In the genomic region with DNA sequence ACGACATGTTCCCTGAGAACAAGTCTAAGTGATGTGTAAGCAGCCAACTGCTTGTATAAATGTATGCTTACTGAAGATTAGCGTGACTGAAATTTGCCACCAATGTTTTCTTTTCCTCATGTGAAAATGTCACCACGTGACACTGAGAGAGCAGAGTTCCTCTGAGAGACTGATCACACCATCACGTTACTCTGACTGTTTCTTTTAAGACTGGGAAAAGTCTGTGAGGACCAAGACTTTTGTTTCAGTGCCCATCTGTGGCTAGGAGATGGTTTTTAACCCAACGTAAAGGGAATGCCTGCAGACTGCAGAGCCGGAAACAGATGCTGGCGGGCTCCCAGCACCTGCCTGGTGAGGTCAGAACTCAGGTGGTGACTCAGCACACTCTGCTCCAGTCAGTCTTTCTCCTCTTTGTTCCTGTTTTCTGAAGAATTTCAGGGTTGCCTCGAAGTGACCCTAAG, we compare ENCODE assay signal across 11 mouse cellular contexts. TPM values are rescaled to one million over a fixed set of nuclear protein-coding genes. Genes with fewer than 3 reads are reported as not detected.
DNase-seq lines count a peak whose midpoint lies in the region; ATAC-seq lines count a peak whose summit lies in the region.
"Had no signal": no experiment of that assay in that cellular context is flagged by ENCODE, and none has a peak within 500 bp of the region (broad histone marks: within the 10 kb centered on the region; RNA-seq: fewer than 3 reads in every experiment).

No protein-coding gene starts in this region.

- 27% methylated on average over 8 of the region's 8 CpGs for WGBS in lung, embryonic 16.5 days
- 69% methylated on average over 8 of the region's 8 CpGs for WGBS in midbrain, embryonic 10.5 days

- H3K4me2 ChIP-seq in lung, embryonic 16.5 days (ENCODE audit: low read depth, low read length): no peak overlapping the region
- H3K4me2 ChIP-seq: embryonic facial prominence, embryonic 13.5 days had no signal

- no peaks in the 10 kb centered on the region for H3K9me3 ChIP-seq in lung, embryonic 16.5 days (ENCODE audit: control insufficient read depth, low read length)
- no peaks in the 10 kb centered on the region for H3K9me3 ChIP-seq in midbrain, embryonic 10.5 days (replicated peaks)
- H3K9me3 ChIP-seq: embryonic facial prominence, embryonic 13.5 days; hindbrain, embryonic 10.5 days had no signal

- peak; percentile 72 for DNase-seq in urinary bladder, postnatal 14 days (ENCODE audit: low spot score)
- no peak for DNase-seq in urinary bladder, adult 2 months (ENCODE audit: low spot score)
- no peak for DNase-seq in midbrain, embryonic 10.5 days (ENCODE audit: low spot score)
- DNase-seq in cerebellum, adult 11-12 months: no peak
- DNase-seq: gastrocnemius, postnatal 14 days had no signal

- H3K4me3 ChIP-seq in lung, embryonic 16.5 days (ENCODE audit: low read length): no peak overlapping the region
- no peak overlapping the region for H3K4me3 ChIP-seq in midbrain, embryonic 10.5 days
- H3K4me3 ChIP-seq: embryonic facial prominence, embryonic 13.5 days; hindbrain, embryonic 10.5 days had no signal

- H3K36me3 ChIP-seq in lung, embryonic 16.5 days (ENCODE audit: control insufficient read depth, insufficient read depth, low read length): no peaks in the 10 kb centered on the region
- H3K36me3 ChIP-seq in midbrain, embryonic 10.5 days: no peaks in the 10 kb centered on the region
- H3K36me3 ChIP-seq: embryonic facial prominence, embryonic 13.5 days; hindbrain, embryonic 10.5 days had no signal

- H3K4me1 ChIP-seq in lung, embryonic 16.5 days (replicated peaks; ENCODE audit: control insufficient read depth, insufficient read depth, low read length): no peaks in the 10 kb centered on the region
- no peaks in the 10 kb centered on the region for H3K4me1 ChIP-seq in midbrain, embryonic 10.5 days
- H3K4me1 ChIP-seq: hindbrain, embryonic 10.5 days had no signal

- H3K27ac ChIP-seq in lung, embryonic 16.5 days (ENCODE audit: low read length): no peak overlapping the region
- H3K27ac ChIP-seq in midbrain, embryonic 10.5 days (replicated peaks): no peak overlapping the region
- H3K27ac ChIP-seq: embryonic facial prominence, embryonic 13.5 days; hindbrain, embryonic 10.5 days had no signal

- no peaks in the 10 kb centered on the region for H3K27me3 ChIP-seq in lung, embryonic 16.5 days (ENCODE audit: control insufficient read depth, insufficient read depth, low read depth, low read length)
- no peaks in the 10 kb centered on the region for H3K27me3 ChIP-seq in midbrain, embryonic 10.5 days (ENCODE audit: low read depth, poor library complexity, severe bottlenecking)
- H3K27me3 ChIP-seq: embryonic facial prominence, embryonic 13.5 days had no signal

- ATAC-seq in common myeloid progenitor, adult 5-6 weeks (replicated peaks; ENCODE audit: low read depth, poor library complexity, severe bottlenecking): peak; percentile 97
- ATAC-seq in lung, embryonic 16.5 days (ENCODE audit: low read depth): peak; percentile 34; the same call in 1 of the 2 replicates
- no peak for ATAC-seq in CD4-positive, CD25-positive, alpha-beta regulatory T cell, adult 4 months

- H3K9ac ChIP-seq in lung, embryonic 16.5 days (ENCODE audit: low read length): no peak overlapping the region
- H3K9ac ChIP-seq: embryonic facial prominence, embryonic 13.5 days had no signal

RNA-seq across cellular contexts. Expression of gene Fam110c, which starts 14.2 kb away (rescaled TPM):
- polyA plus RNA-seq in urinary bladder, adult 2 months (2012; rRNA removed): 15.0 and 16.1 TPM in 2 replicates
- 0.63 and 2.5 TPM in 2 replicates for total RNA-seq in common myeloid progenitor, adult 5-6 weeks (2017)
- polyA plus RNA-seq in lung, embryonic 16.5 days (2015; fragmentation: Nextera tagmentation; extraction: Ambion mirVana): 2.4 and 3.4 TPM in 2 replicates
- polyA plus RNA-seq in CD4-positive, CD25-positive, alpha-beta regulatory T cell, adult 4 months (2017; shearing (Covaris generic)): under 1 TPM in 1 of 2 experiments, not detected in 1; 0.11 TPM
- 0.25 and 0.30 TPM in 2 replicates for polyA plus RNA-seq in midbrain, embryonic 10.5 days (2016; fragmentation: Nextera tagmentation; extraction: Ambion mirVana)
- total RNA-seq: gastrocnemius, postnatal 14 days; layer of hippocampus, adult 18-20 months had no signal
